Mouse (Mus musculus) cerebellum, adult 9-11 months (tissue): ENCODE data around the gene Cnnm1.

Source experiments
- DNase-seq: peaks from one replicate; pipeline ENCODE4 v3.0.0; 2022

Cnnm1 gene

DNA sequence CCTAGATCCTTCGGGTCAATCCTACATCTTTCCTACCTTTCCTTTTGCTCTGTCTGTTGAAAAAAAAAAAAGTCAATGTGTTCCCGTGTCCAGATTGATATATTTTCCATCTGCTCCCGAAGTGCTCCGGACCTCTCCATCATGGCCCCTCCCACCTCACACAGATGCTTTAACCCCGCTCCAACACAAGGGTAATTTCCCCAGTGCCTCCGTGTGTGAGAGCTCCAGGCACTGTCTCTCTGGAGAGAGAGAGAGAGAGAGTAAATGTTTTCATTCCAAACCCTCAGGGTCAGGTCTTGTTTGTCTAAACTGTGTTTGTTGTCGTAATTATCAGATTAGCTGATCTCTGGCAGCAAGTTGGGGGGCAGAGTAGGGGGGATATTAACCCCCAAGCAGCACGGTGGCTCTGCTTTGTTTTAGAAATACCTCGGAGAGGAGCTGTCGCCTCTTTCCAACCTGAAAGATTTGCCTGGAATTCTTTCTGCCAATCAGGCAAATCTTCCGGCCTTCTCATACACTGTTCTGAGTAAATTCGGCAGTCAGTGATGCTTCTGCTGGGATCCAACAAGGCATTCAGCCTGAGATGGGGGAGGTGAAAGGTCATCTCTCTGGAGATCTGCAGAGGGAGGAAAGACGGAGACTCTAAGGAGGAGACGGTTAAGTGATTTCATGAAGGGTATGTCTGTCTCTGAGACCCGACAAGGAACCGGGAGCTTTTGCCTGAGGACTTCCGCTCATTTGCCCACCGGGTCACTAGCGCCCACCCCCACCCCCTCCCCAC is 106.3 kb downstream of the Cnnm1 start:
- DNase-seq: no peak
